Mouse (Mus musculus): Measurements from ENCODE around the gene Gm42421.

- TF ChIP-seq CTCF (IDR thresholded peaks at IDR 0.05; ENCODE audit: control insufficient read depth, insufficient read depth, insufficient read length), result no peak
- TF ChIP-seq MAX (IDR thresholded peaks at IDR 0.05), result no peak
- no peak for TF ChIP-seq USF1 (IDR thresholded peaks at IDR 0.05; ENCODE audit: low read depth)
Observed at GRCm38 (mm10) chr5:143966671-143967070, 38.7 kb downstream of the Gm42421 start.

Measured in C2C12 (cell line).